Comparison of ENCODE assay signal across 24 mouse cellular contexts in the genomic region with DNA sequence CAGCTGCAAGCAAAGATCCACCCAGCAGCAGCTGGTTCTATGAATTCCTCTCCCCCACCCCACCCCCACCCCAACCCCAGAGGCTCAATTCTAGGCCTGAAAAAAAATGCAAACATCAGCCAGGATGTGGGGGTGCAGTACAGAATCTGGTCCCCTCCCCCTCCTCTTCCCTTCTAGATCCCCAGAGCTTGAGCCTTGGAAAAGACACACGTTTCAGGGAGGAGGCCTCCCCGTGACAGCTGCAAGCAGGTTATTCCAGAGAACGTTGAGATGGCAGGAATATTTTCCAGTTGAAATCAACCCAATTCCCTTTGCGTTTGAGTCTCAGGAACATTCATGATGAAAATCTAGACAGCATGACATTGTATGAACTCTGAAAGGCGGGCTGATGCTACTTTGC.
A peak's percentile ranks its signal among the peaks of the same experiment; 100 is the strongest.
DNase-seq lines count a peak whose midpoint lies in the region; ATAC-seq lines count a peak whose summit lies in the region.
"Had no signal": no experiment of that assay in that cellular context is flagged by ENCODE, and none has a peak within 500 bp of the region (broad histone marks: within the 10 kb centered on the region; RNA-seq: fewer than 3 reads in every experiment).

No protein-coding gene starts in this region.

- H3K4me2 ChIP-seq in heart, embryonic 12.5 days: no peak overlapping the region
- H3K4me2 ChIP-seq: embryonic facial prominence, embryonic 15.5 days; heart, embryonic 13.5 days; hindbrain, embryonic 13.5 days had no signal

- H3K27me3 ChIP-seq in heart, embryonic 12.5 days (replicated peaks): no peaks in the 10 kb centered on the region
- H3K27me3 ChIP-seq: CH12.LX; embryonic facial prominence, embryonic 15.5 days had no signal

- intact Hi-C loops in heart, postnatal 10 days (cut with DNase I): no loop called here
- intact Hi-C loops in heart, postnatal 36 days (cut with DNase I): no loop called here

- H3K36me3 ChIP-seq in heart, embryonic 12.5 days: no peaks in the 10 kb centered on the region
- H3K36me3 ChIP-seq: embryonic facial prominence, embryonic 15.5 days; forebrain, embryonic 10.5 days; heart, embryonic 13.5 days; hindbrain, embryonic 13.5 days had no signal

- no peaks in the 10 kb centered on the region for H3K4me1 ChIP-seq in heart, embryonic 12.5 days (replicated peaks)
- H3K4me1 ChIP-seq: embryonic facial prominence, embryonic 15.5 days; forebrain, embryonic 10.5 days; heart, embryonic 13.5 days; hindbrain, embryonic 13.5 days had no signal

- no peak overlapping the region for H3K27ac ChIP-seq in heart, embryonic 12.5 days (ENCODE audit: poor library complexity, severe bottlenecking)
- H3K27ac ChIP-seq: embryonic facial prominence, embryonic 15.5 days; forebrain, embryonic 10.5 days; heart, embryonic 13.5 days; hindbrain, embryonic 13.5 days; hindbrain, postnatal 0 days had no signal

- DNase-seq in heart, adult 11 months: peak; percentile 92
- peak; percentile 33 to 37 for DNase-seq in heart, postnatal 10 days
- no peak for DNase-seq in heart, postnatal 36 days
- peak; percentile 3 for DNase-seq in lung, postnatal 10 days
- DNase-seq in lung, postnatal 4 days: no peak
- peak; percentile 18 for DNase-seq in skeletal muscle tissue, adult 2 months (ENCODE audit: low read depth, low spot score)
- no peak for DNase-seq in thymus, postnatal 0 days (ENCODE audit: low spot score)
- DNase-seq: adrenal gland, postnatal 14 days; cerebellum, adult 18-20 months; cerebellum, adult 9-11 months; cerebellum, postnatal 36 days; gastrocnemius, postnatal 10 days; kidney, adult 11 months had no signal

- ATAC-seq in heart, embryonic 12.5 days (ENCODE audit: insufficient number of reproducible peaks, low FRiP score): no peak
- ATAC-seq: activated CD4-positive, CD25-positive, alpha-beta regulatory T cell, adult 4 months; forebrain, embryonic 14.5 days; hindbrain, postnatal 0 days; Patski had no signal

- H3K4me3 ChIP-seq in heart, embryonic 12.5 days: no peak overlapping the region
- H3K4me3 ChIP-seq: embryonic facial prominence, embryonic 15.5 days; erythroblast, embryonic 14.5 days; forebrain, embryonic 10.5 days; heart, embryonic 13.5 days; hindbrain, embryonic 13.5 days had no signal

- H3K9me3 ChIP-seq in heart, embryonic 12.5 days (replicated peaks): no peaks in the 10 kb centered on the region
- H3K9me3 ChIP-seq: embryonic facial prominence, embryonic 15.5 days; forebrain, embryonic 10.5 days; heart, embryonic 13.5 days; hindbrain, embryonic 13.5 days had no signal

- 57% methylated on average over 5 of the region's 5 CpGs for WGBS in heart, embryonic 12.5 days

- no peak overlapping the region for H3K9ac ChIP-seq in heart, embryonic 12.5 days
- H3K9ac ChIP-seq: embryonic facial prominence, embryonic 15.5 days; heart, embryonic 13.5 days; hindbrain, embryonic 13.5 days had no signal

Comparison
In these comparisons a context has a peak if more than half of its experiments do, and no peak if none do; other contexts are left out.
1. DNase-seq: peak in heart, adult 11 months (single experiment), heart, postnatal 10 days (2 of 2), lung, postnatal 10 days (single experiment) and skeletal muscle tissue, adult 2 months (single experiment); none in heart, postnatal 36 days (0 of 2), lung, postnatal 4 days (0 of 2) and thymus, postnatal 0 days (single experiment).